Mouse (Mus musculus) spleen, embryonic (tissue): Measurements from ENCODE around the gene Tex36.

Experiments used
- CTCF ChIA-PET: fragments of 350-600 bp; sonication (Branson Sonifier 250); formaldehyde crosslinking; loops from one replicate; lab custom pipeline; 2022; lab: Charles Lee

The Tex36 gene

DNA sequence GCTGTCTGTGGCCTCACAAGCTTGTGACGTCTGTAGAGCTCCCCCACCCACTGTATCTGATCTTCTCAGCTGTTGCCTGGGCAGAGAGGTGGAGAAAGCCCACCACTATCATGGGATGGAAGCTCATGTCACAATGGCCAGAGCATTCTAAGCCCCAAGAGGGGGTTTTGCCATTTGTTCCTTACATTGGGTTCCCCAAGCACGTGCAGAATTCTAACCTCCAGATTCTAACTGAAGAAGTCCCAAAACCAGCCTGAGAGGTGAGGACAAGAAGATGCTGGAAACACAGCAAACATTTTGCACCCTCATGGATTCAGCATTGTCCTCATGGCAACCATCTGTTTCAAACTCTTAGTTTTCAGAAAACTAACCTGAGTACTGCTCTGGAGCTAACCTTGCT lies at the start of gene Tex36:
TSS of gene Tex36 (minus strand) at position 101 of the 400 bp plus-strand sequence.
- CTCF ChIA-PET = no interaction called here

DNA sequence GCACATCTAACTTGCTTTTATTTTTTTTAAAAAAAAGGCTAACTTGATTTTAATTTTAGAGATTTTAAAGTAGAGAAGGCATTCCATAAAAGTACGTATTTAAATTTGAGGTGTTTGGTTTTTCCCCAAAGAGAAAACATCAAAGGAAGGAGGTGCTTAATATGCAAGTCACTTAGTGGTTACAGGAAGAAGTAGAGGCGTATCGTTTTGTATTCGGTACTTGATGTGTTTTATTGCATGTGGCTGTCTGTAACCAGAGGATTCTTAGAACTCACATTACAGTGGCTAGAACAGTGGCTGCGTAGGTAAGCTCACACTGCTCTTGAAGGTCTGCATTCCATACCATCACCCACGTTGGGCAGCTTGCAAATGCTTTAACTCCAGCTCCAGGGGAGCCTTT lies 43.8 kb upstream of the Tex36 start:
- CTCF ChIA-PET = no interaction called here

DNA sequence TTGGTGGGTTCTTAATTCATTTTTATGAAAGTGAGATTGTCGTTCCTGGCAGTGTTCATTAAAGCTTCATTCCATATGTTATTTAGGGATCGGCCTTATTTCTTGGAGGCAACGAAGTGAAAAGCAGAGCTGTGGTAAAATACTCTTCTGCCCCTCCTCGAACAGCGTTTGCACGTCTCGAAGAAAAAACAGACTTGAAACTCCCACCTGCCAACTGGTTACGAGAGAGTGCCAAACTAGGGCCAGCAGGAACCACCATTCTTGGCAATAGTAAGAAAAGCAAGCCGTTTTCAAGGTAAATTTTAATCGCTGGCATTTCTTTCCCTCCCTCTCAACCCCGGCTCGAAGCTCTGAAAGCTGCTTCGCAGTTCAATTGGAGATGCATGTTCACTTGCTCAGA lies 36.9 kb upstream of the Tex36 start:
- CTCF ChIA-PET = interaction anchor here (0.7 kb wide), 1 partner anchor 90 kb away, joined by 9 read pairs; no protein-coding TSS in a partner anchor

DNA sequence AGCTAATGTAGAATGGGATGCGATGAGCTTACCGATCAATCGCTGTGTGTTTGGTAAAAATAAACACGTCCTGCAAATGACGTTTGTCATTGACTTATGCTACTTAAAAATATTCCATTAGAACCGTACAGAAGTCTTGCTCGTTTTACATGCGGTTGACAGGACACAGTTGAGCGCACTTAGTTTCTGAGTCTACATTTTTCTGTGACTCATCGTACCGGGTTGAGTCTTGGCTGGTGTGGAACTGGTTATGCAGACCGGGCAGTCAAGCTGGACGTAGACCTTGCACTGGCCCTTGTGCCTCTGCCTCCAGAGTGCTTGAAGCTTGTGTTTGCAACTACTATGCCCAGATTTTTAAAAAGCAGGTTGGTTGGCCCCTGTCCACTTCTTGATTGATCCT lies 36.3 kb upstream of the Tex36 start:
- CTCF ChIA-PET = interaction anchor here (0.7 kb wide), 1 partner anchor 89 kb away, joined by 9 read pairs; no protein-coding TSS in a partner anchor

GRCm38 (mm10) chr7:133637361-133638305 lies 35.7 kb upstream of the Tex36 start, which contains the start of gene Edrf1:
TSS of gene Edrf1 (plus strand) at chr7:133637543.
- CTCF ChIA-PET = interaction anchor here (0.7 kb wide), 1 partner anchor 634 kb away, joined by 14 read pairs; no protein-coding TSS in a partner anchor

DNA sequence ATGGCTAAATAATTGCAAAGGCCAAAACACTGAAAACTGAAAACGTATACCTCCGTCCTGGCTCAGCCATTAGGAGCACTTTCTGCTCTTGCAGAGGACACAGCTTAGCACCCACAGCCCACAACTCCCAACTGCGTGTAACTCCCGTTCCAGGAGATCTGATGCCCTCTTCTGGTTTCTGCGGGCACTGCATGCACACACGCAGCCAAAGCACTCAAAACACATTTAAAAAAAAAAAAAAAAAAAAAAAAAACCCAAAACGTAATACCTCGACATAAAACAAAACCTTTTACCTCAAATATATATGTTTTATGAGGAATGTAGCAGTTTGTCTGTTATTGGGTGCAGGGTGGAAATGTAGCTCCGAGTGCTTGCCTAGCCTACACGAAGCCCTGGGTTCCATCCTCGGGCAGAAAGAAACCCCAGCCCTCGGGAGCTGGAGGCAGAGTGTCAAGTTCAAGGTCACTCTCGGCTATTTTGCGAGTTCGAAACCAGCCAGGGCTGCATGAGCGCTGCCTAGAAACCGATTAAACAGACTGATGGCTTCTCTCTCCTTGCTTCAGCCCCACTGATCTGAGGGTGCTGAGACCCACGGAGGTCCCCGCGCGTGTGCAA lies 34.9 kb upstream of the Tex36 start:
- CTCF ChIA-PET = interaction anchor here (0.7 kb wide), 1 partner anchor 633 kb away, joined by 14 read pairs; no protein-coding TSS in a partner anchor

- CTCF ChIA-PET = no interaction called here
Observed at GRCm38 (mm10) chr7:133634932-133635650, 33.1 kb upstream of the Tex36 start.

DNA sequence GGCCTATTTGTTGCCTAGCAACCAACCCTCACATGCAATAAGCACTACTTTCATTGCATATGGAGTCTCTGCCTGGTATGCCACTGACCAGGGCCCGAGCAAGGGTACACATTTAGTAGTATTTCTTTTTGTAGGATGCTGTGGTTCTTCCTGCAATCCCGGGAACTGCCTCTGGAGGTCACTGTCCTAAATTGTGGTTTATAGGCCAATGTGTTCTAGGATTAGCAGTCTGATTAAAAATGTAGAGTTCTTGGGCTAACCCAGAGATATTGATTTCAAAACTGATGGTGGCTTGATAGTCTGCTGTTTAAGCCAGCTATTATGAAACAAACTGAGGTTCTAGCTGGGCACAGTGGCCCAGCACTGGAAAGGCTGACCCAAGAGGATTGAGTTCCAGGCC lies 30.5 kb upstream of the Tex36 start:
- CTCF ChIA-PET = no interaction called here

DNA sequence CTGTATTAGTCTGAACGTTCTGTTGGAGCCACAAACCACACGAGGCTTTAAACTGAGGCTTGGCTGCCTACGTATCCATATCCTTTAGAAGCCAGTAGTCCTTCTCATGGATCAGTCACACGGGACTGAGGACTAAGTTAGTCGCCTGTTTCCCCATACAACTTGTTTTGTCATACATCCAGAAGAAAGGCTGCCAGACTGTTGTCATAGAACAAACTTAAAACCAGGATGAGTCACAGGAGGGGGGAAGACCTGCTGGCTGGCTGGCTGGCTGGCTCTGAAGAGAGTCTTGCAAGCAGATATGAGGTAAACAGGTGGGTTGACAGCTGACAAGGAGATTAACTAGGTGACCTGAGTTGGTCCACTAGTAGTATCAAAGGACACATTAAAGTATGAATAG lies 28.9 kb upstream of the Tex36 start:
- CTCF ChIA-PET = no interaction called here

- CTCF ChIA-PET = no interaction called here
Observed at GRCm38 (mm10) chr7:133627184-133627936, 25.4 kb upstream of the Tex36 start.

- CTCF ChIA-PET = no interaction called here
Observed at GRCm38 (mm10) chr7:133623226-133623625, 21.3 kb upstream of the Tex36 start.

- CTCF ChIA-PET = no interaction called here
Observed at GRCm38 (mm10) chr7:133620721-133621120, 18.8 kb upstream of the Tex36 start.

GRCm38 (mm10) chr7:133612981-133613380 lies 11.0 kb upstream of the Tex36 start:
- CTCF ChIA-PET = no interaction called here

- CTCF ChIA-PET = no interaction called here
Observed at GRCm38 (mm10) chr7:133609585-133609984, 7.6 kb upstream of the Tex36 start.

GRCm38 (mm10) chr7:133608631-133609340 lies 6.8 kb upstream of the Tex36 start:
- CTCF ChIA-PET = interaction anchor here (0.6 kb wide), 1 partner anchor 645 kb away, joined by 3 read pairs; no protein-coding TSS in a partner anchor

DNA sequence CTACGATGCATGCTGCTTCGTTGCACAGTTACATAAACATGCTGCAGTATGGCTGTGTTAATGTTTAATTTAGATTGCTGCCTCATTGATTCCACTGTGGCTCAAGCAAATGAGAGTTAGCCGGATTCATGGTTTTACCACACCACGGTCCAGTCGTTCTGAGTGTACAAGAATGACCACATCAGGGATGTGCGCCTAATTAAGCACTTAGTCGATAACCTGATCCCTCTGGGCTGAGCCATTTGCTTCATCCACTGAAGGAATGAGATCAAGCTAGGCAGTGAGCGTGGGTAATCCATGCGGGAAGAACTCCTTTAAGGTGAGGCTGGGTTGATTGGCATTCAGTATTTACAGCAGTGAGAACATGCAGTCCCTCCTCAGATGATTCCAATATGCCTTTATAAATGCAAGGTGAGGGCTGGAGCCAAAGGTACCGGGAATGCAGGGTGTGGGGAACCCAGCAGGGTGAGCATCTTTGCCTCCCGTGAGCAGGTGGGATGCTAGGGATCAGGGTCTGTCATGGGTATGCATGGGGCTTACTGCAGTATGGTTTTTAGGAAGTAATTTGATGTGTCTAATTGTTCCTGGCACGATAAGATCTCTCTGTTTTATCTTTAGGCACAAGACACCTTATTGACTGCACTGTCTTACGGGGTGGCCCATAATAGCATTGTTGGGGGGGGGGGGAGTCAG lies 6.1 kb upstream of the Tex36 start:
- CTCF ChIA-PET = interaction anchor here (0.6 kb wide), 1 partner anchor 644 kb away, joined by 3 read pairs; no protein-coding TSS in a partner anchor

DNA sequence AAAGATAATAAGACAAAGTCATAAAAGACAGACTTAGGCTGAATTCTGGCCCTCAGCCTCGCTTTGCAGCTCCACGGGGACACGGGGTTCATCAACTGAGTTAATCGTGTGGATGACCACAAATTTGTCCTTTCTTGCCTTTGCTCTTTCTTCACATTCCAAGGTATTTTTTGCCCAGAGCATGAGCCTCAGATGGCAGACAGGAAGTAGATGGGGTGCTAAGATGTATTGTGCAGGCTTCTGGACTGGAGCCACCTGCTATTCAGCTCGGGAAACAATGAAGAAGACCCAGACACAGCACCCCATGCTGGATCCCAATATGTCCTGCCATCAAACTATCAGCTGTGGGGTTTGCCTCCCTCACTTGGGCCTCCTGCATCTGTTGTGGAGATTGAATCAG lies 5.4 kb upstream of the Tex36 start:
- CTCF ChIA-PET = no interaction called here

DNA sequence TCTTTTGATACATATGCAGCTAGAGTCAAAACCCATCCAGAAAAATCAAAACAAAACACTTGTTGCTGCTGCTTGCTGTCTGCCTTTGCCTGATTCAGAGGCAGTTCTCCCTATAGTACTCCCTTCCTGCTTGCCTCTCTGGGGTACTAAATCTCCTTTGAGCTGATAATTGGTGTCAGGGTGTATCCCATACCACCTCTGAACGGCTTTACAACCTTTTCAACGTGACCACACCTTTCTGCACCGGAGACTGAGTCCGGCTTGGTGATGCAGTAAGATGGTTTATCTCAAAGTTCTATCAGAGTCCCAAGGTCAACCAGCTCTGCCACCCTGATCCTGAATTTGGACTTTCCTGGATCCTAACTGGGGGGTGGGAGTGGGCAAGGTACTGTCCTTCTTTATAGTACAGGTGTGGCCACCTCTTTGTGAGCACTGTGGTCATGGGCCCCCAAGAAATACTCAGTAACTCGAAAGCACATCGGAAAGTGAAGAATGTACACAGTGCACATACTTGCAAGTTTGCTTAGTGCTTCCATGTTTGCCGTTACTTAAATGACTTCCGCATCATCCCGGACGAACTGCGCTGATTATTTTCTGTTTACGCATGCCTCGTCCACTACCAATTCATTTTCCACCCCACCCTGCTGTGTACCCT lies 2.6 kb upstream of the Tex36 start:
- CTCF ChIA-PET = no interaction called here

DNA sequence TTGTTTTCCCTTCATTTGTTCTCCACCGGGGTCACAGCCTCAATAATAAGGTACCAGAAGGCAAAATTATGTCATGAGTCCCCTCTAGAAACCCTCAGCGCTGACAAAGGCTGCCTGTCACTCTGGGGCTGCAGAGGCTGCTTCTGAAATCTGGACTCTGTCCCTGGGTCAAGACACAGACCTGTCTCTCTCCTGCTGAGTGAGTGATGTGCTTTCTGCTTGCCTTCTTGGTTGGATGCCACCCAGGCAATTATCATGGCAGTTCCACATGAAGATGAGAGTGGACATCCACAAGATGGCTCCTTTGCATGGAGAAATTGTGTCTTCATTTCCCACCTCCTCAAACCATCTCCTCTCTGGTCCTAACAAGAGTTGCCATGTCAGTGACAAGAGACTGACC lies 1.2 kb upstream of the Tex36 start:
- CTCF ChIA-PET = no interaction called here
